Mouse (Mus musculus) cerebellum, adult 18-20 months (tissue): Measurements from ENCODE around the gene Lmod2.

Experiments used
- DNase-seq, 2 experiments: peaks; one replicate each; pipeline ENCODE4 v3.0.0; 2021

Gene Lmod2

DNA sequence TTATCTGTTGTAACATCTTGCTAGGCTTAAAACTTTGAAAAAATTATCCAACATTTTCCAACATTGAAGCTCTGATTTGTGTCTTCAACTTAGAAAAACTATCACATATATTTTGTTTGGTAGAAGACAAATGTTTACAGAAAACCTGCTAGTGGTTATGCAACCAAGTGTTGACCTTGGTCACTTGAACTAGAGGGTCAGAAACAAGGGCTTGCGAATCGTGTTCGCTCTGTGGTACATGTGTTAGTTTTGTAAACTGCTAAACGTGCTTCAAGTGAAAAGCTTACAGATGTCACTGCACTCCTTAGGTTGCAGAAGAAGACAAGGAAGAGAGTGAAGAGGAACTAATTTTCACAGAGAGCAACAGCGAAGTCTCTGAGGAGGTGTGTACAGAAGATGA lies 5.4 kb downstream of the Lmod2 start:
- DNase-seq: no peak

DNA sequence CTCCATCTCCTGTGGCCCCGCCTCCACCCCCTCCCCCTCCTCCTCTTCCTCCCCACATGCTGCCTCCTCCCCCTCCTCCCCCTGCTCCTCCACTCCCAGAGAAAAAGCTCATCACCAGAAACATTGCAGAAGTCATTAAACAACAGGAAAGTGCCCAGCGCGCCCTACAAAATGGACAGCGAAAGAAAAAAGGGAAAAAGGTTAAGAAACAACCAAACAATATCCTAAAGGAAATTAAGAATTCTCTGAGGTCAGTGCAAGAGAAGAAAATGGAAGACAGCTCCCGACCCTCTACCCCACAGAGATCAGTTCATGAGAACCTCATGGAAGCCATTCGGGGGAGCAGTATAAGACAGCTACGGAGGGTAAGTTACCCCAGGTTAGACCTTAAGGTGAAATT lies 6.7 kb downstream of the Lmod2 start:
- DNase-seq: no peak

DNA sequence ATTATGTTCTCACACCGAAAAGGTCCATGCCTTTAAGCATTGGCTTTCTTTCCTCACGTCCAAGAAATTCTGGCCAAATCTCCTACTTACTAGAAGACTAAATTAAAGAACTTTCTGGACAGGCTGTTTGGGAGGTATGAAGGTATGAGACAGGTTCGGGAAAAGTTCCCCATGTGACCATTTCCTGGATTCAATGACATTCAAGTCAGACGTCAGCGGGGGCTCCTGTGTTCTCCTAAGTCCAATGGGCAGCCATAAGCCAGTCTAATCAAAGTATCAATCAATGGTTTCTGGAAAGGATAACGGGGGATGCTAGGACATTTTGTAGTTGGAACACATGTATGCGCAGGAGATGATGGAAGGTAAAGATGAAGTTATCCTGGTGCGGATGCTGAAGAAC lies 8.1 kb downstream of the Lmod2 start:
- no peak for DNase-seq

DNA sequence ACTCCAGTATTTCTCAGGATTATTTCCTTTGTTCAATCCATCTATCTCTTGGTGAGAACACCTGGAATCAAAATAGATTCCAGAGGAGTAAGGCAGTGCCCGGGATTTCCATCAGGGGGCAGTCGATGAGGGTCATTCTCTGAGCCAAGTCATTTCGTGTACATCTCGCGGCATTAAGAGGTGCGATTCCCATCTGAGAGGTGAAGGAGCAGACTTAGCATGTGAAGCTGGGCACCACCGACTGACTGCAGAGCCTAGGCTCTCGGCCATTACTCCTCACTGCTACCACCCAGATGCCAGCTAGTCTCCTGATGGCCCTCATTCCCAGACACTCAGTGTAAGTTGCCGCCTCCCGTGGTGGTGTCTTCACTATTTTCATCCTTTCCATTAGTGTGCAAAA lies 8.9 kb downstream of the Lmod2 start:
- DNase-seq: peak; percentile 17 to 28

DNA sequence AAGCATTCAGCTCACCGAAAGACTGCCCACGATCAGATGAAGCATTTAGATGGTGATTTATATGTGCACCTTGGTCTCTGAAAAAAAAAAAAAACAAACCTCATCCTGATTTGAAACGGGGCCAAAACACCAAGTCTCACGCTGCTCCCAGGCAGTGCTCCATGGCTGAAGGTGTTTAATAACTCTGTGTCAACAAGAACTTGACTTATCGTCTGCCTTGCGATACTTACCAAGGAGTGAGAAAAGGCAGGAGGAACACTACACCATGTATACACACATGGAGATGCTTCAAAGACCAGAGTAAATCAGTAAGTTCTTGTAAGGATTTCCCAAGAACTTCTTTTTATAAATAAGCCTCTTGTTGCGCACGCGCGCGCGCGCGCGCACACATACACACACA lies 10.0 kb downstream of the Lmod2 start:
- no peak for DNase-seq

DNA sequence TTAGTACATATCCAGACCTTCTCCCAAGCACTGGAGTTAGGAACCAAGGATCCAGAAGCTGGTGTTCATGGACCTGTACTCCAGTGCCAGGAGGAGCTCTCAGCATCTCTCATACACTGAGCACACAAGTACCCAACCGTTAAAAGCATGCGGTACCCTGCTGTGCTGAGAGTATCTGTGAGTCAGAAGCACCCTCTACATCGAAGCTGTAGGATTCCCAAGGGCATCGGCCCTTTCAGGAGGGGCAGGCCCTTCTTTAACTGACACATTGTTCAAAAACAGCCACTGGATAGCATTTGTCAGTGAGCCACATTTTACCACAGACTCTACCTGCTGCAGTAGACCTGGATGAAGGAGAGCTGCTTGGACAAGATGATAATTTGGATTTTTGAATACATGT lies 10.6 kb downstream of the Lmod2 start:
- no peak for DNase-seq

DNA sequence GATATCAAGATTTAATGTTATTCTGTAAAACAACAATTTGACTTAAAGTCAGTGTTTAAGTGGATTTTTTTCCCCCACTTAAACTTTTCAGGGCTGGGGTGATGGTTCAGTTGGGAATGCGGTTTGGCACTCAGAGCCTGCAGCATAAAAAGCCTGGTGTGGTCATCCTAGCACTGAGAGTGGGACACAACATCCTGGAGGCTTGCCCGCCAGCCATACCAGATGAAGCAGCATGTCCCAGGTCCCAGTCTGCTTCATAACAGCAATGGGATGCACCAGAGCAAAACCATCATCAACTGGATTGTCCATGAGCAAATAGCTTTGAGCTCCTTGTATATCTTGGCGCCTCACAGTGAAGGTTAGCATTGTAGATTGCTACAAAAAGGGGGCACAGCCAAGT lies 11.1 kb downstream of the Lmod2 start:
- no peak for DNase-seq

DNA sequence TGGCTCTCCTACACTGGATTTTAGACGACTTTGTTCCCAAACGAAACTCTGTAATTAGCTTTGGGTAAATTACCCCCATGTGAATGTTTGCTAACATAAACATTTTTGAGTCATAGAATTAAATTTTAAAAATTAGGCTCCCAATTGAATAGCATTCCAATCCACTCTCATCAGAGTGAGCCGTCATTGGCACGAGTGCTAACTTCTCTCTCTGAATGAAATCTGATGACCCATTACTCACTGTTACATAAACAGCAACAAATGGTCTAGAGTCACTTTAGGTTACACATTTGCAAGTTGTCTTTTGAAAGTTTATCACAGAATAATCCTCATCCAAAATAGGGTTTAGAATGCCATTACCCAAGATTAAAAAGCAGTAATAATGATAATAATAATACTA lies 12.0 kb downstream of the Lmod2 start:
- no peak for DNase-seq

DNA sequence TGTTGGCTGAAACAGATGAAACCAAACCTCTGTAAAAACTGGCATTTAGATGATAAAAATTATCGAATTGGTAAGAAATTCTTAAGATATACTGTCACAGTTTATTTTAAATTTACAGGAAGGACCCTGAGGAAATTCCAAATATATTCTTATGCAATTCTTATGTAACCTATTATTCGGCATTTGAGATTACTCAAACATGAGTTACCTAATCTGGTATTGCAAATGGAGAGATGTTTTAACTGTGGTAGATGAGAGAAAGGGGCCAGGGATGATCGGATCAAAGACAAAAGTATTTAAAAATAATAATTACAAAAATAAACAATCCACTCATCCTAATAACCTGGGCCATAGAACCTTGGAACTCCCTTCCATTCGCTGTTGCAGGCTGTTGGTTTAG lies 12.8 kb downstream of the Lmod2 start:
- DNase-seq: no peak

DNA sequence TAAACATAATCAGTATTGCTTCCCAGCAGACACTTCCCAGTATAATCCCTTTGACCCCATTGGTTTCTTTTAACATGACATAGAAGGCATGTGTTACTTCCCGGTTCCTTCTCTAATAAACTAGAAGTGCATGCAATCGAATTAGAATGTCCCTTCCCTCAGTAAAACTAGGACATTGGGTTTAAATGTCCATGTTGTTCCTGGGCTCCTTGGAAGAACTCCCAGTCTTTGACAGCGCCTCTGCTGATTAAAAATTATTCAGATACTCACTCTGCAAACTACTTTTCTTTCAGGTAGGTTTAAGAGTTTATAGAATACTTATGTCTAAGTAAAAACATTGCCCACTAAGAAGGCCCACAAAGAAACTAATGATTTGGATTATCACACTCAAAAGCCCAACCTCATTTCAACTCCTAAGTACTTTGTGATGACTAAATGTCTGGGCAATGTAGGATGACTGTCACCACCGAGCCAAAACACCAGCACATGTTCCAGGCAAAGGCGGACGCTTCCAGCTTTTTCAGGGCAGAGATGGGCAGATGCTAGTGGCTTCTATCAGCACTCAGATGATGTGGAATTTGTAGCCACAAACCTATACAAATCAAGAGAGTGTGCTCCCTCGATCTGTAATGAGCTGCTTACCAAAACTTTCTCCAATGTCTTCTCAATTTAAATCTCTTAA lies 14.7 kb downstream of the Lmod2 start:
- no peak for DNase-seq

DNA sequence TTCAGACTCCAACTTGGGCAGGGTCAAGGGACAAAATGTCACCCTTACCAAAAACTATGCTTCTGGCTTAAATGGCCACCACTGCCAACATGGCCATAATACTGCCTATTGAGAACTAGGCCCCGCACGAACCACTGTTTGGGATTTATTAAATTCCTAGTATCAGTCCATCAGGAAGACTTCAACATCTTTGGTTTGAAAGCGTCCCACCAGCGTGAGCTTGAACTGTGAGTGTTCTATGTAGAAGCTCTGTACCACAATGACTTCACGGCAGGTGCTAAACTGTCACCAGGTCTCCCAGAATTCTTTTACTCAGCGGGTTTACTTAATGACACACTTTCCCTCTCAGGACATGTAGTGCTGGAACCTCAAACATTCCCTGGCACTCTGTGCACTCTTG lies 15.8 kb downstream of the Lmod2 start:
- DNase-seq: no peak

DNA sequence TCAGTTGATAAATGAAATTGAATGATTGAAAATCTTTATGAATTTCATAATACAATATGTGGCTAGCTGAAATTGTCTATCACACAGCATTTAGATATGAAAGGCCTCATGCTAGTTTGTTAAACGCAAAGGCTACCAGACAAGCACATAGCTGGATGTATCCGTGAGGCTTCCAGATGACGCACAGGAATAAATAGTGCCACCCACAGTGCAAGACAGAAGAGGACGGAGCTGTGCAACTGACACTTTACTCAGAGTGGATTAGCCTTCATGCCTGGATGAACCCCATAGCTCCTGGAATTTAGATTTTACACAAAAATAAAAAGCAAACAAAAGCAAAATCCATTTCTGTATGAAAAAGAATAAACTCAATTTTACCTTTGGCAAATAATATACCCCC lies 16.4 kb downstream of the Lmod2 start:
- peak in 1 of 2 experiments; percentile 46 for DNase-seq

DNA sequence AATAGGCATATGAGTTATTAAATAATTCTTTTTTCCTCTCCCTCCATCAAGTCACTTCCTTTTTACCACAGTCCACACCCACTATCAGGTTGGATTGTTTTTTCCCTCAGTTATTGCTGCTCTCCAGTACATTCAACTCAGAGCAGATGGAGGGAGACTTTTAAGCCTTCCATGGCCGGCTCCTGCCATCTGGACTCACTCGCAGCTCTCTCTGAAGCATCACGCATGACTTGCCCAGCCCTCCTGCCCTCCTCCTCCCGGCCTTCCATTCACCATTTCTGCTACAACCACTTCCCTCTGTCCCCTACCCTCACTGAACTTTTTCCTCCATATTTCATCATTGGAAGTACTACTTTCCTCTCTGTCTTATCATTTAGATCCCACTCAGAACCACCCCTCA lies 19.2 kb downstream of the Lmod2 start:
- peak; percentile 65 to 80 for DNase-seq

DNA sequence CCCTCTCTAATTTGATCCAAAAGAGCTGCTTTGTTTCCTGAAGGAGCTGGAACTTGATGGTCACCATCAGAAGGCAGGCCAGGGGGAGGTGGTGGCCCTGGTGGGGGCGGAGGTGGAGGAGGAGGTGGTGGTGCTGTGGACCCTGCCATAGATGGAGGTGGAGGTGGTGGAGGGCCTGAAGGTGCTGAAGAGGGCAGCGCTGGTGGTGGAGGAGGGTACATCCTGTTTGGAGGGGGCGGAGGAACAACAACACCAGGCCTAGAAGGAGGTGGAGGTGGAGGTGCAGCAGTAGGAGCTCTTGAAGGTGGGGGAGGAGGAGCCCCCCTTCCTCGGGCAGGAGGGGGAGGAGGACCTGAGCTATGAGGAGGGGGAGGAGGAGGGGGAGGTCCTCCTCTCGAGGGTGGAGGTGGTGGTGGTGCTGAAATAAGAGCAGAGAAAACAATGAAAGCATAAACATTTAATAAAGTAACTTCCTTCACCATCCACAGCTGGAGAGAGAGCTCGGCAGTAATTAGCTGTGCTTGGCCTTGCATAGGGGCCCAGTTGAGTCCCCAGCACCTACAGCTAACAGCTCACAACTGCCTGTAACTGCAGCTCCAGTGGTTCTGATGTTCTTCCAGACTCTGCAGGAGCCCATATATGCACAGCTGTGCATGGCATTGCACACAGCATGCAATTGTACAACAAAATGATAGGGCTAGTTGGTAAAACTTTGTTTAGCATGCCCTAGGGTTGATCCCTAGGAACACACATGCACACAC lies 21.9 kb downstream of the Lmod2 start:
- DNase-seq: no peak

DNA sequence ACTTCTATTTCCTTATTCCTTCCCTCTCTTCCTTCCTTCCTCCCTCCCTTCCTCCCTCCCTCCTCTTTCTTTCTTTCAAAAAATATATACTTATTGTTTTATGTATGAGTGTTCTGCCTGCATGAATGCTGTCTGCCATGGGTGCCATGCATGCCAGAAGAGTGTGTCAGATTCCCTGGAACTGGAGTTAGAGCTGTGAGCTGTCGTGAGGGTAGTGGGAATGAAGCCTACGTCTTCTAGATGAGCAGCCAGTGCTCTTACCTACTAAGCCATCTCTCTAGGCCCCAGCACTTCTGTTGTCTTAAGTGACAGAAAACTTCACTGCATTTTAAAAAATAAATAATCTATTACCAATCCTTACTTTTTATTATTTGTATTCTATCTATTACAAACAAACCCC lies 23.4 kb downstream of the Lmod2 start:
- no peak for DNase-seq

DNA sequence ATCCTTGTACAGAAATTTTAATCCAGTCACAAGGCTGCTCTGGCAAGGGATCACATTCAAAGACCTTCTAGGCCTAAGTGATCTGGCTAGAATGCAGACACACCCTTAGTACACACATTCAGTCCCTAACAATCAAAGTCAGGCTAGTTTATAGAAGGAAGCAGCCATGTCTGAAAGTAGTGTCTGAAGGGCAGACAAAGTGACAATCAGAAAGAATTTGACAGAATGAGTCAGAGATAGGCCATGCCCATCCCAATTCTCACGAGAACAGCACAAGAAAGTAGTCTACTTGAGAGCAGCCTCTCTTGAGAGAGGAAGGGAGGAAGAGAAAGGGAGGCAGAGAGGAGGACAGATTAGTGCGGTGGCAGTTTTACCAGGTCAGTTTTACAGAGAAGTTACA lies 24.5 kb downstream of the Lmod2 start:
- no peak for DNase-seq

DNA sequence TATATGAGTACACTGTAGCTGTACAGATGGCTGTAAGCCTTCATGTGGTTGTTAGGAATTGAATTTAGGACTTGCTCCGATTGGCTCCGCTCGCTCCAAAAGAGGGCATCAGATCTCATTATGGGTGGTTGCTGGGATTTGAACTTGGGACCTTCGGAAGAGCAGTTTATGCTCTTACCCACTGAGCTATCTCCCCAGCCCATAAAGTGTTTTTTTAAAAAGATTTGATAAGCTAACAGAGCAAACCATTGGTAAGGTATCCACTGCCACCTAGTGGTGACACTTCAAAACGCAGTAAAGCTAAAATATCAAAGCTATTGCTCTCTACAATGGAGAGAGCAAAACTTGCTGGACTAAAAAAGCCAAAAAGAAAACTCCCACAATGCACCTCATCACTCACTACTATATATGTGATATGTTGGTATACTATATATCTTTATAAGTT lies 30.0 kb downstream of the Lmod2 start:
- DNase-seq: peak; percentile 61 to 71

DNA sequence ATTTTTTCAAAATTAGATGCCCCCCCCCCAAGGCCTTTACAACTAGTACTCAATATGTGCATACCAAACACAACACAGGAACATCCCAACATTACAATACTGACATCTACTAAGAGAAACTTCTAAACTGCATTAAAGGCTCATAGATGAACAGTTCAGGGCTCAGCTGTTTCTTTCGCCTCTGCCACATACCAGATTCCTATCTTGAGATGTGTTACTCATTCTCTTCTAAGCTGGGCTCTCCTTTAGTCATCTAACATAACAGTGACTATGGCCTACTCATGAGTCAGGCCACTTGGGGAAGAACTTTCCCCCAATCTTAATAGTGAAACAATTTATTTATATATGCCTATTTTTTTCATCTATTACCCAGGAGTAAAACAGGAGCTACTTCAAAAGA lies 30.9 kb downstream of the Lmod2 start:
- DNase-seq: no peak

DNA sequence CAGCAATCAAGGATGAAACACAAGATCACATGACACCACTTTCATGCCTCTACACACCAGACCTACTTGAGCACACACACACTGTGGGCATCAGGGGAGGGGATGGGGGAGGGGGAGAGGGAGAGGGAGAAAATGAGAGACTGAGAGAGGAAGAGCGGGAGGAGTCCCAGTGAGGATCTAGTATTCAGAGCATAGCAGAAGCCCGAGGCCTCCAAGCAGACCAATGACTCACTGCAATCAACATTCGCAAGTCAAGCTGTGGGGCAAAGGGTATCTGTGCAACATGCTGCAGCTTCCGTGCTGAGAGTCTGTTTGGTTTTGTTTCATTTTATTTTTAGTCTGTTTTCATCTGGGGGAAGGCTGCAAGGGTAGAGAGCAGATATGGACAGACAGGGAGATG lies 34.5 kb downstream of the Lmod2 start:
- no peak for DNase-seq

DNA sequence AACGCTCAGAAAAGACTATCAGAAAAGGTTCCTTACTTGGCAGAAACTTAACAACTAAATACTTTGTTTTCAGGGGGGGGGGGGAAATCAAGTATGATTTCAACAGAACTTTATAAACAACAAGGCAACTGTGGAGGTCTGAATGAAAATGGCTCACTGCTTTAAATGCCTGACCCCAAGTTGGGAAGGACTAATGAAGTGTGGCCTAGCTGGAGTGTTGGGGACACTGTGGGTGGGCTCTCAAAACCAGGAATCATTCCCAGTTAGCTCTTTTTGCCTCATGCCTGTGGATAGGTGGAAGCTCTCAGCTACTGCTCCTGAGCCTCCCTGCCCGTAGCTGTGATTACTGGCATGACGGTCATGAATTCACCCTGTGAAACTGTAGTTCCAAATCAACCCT lies 36.5 kb downstream of the Lmod2 start:
- no peak for DNase-seq

DNA sequence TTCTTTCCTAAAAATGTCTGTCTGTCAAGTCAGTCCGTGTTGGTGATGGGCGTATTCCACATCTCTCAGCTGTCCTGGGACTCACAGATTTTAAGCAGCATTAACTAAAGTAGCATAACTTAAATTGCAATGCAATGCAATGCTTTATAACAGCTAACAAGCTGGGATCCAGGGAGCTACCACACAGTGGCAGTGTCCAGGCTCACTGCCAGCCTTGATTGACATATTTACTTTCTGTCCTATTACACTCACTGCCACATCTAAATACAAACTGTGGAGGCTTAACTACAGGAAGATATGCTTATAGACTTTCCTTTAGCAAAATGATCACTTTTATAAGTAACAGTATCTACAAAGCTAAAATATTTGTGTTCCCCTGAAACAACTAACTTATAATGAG lies 38.3 kb downstream of the Lmod2 start:
- no peak for DNase-seq

DNA sequence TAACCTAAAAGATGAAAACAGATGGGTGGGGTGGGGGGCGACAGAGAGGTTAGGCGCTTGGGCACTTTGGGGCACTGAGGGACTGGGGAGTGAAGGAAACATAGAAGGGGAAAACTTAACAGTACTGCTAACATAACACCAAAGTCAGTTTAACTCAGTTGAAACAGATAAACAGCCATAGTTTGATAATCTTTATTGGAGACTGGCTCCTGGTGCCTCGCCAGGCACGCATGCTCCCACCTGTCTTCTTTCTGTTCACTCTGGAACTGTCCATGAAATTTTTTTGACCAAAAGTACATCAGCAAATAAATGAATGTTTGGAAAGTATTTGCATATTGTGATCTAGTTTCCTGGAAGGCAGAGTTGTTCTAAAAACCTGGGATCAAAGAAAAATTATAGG lies 43.7 kb downstream of the Lmod2 start:
- DNase-seq: no peak

DNA sequence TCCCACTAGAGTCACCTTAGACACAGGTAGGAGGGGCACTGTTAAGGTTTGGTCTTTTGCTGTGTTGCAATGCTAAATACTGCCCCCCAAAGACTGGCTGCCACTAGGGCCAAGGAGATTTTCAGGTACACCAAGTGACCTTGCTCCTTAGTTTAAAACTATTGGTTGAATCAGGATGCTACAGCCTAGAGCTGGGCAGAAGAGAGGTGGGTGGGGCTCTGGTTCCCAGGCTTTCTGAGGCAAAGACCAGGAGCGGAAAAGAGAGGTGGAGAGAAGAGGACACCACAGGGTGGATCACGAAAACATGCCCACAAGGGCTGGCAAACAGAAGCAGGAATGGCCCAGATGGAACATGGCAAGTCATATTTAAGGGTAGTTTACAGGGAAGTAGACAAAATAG lies 44.6 kb downstream of the Lmod2 start:
- DNase-seq: no peak

DNA sequence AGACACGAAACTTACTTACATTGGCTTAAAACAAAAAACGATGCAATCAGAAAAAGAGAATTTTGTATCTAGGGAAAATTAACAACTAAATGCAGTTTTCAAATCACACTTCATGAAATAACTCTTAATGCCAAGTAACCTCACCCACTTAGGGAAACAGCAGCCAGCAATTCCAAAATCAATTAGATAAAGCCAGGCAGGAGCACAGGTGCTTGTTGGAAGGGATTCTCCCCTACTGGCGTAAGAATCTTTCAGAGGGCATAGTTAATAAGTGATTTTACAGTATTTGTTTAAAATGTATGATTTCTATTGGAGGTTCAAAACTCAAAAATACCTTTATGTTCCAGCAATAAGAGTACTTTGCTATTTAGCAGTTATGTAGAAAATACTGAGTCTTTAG lies 45.4 kb downstream of the Lmod2 start:
- no peak for DNase-seq
